Mouse (Mus musculus): ENCODE results near the gene Sorbs1. TPM values are rescaled to one million over a fixed set of nuclear protein-coding genes. Genes with fewer than 3 reads are reported as not detected.

The Sorbs1 gene
- polyA plus RNA-seq, 1 experiment from 2014 or later, result 45.0 TPM

DNA sequence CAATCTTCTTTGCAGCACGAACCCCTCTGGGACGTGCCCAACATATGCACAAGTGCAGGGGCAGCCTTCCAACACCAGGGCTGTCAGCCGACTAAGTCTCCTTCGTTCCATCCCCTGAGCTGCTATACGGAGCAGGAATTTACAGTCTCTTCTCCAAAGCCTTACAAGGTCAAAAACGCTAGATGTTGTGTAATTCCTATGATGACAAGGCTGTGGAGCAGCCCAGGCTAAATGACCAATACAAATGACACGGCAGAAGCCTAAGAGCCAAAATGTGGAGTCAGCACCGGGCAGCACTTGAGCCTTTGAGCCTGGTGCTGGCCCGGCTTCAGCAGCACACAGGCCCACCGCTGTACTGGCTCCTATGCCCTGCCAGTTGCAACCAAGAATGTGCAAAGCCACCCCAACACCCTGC is 35.4 kb downstream of the Sorbs1 start:
- 0 out of 2 replicates have a peak overlapping the region, but pooled peaks have one; percentile 10 for H3K27ac ChIP-seq (ENCODE audit: low read depth, low read length)
- 70% methylated on average over 10 of the region's 10 CpGs for WGBS

DNA sequence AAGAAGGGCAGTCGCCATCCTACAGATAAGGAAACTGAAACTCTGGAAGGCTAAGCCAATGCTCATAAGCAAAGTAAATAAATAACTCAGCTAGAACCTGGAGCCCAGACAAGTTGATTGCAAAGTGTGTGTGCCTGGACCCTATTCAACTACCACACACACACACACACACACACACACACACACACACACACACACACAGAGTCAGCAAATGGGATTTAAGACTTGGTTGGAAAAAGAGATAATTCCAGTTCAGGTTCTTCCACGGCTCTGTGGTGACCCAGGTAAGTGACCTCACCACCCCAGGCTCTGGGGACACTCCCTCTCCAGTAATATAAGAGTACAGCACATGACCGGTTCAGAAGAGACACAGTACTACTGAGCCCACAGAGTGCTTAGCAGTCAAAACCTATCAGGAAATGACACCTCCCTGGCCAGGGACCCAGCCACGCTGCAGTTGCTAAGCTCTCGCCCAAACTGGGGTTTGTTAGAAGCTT is 36.1 kb downstream of the Sorbs1 start:
- Histone ChIP-seq H3K27me3 (replicated peaks; ENCODE audit: control insufficient read depth, insufficient read depth, low read length) (no peaks in the 10 kb centered on the region), H3K4me3 (ENCODE audit: low read depth, low read length) (no peak overlapping the region), H3K9me3 (ENCODE audit: control insufficient read depth, low read length) (no peaks in the 10 kb centered on the region), H3K36me3 (ENCODE audit: control insufficient read depth, insufficient read depth, low read length) (no peaks in the 10 kb centered on the region), H3K27ac (ENCODE audit: low read depth, low read length) (no peak overlapping the region), H3K9ac (ENCODE audit: low read depth, low read length) (peak overlapping the region; percentile 13; the same call in 1 of the 2 replicates), H3K4me1 (replicated peaks; ENCODE audit: control insufficient read depth, insufficient read depth, low read length) (peaks cover 8% of the 10 kb centered on the region), H3K4me2 (no peak overlapping the region)
- WGBS, result 44% methylated on average over 5 of the region's 5 CpGs
- DNase-seq (ENCODE audit: low spot score) (no peak), ATAC-seq (replicated peaks; ENCODE audit: low FRiP score) (peak; percentile 51; the same call in 1 of the 2 replicates)

More for the DNA sequence above, 35.4 kb downstream of the Sorbs1 start:
- Histone ChIP-seq H3K27me3 (replicated peaks; ENCODE audit: control insufficient read depth, insufficient read depth, low read length) (no peaks in the 10 kb centered on the region), H3K36me3 (ENCODE audit: control insufficient read depth, insufficient read depth, low read length) (no peaks in the 10 kb centered on the region), H3K9me3 (ENCODE audit: control insufficient read depth, low read length) (no peaks in the 10 kb centered on the region), H3K4me1 (replicated peaks; ENCODE audit: control insufficient read depth, insufficient read depth, low read length) (peaks cover 8% of the 10 kb centered on the region), H3K4me2 (no peak overlapping the region), H3K9ac (ENCODE audit: low read depth, low read length) (no peak overlapping the region; the same call in 1 of the 2 replicates), H3K4me3 (ENCODE audit: low read depth, low read length) (no peak overlapping the region)
- ATAC-seq (replicated peaks; ENCODE audit: low FRiP score), result no peak
- DNase-seq (ENCODE audit: low spot score), result no peak

DNA sequence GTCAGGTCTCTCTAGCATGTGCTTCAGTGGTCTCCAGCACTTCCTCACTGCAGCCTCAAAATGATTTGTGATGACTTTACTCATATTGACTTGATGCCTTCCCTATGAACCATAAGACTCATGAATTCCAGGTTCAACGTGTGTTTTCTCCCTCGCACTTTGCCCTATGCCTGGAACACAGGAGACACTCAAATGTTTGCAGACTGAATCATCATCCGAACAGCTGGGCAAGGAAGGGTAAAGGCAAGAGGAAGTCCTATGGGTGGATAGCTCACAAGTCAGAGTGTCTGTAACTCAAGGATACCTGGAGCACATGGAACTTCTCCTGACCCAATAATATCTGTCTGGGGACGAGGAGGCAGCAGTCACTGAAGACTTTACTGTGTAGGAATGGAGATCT is 37.1 kb downstream of the Sorbs1 start:
- H3K4me3 ChIP-seq (ENCODE audit: low read depth, low read length), result no peak overlapping the region
- H3K27ac ChIP-seq (ENCODE audit: low read depth, low read length), result no peak overlapping the region
- WGBS, result 76% methylated on average over 4 of the region's 4 CpGs

DNA sequence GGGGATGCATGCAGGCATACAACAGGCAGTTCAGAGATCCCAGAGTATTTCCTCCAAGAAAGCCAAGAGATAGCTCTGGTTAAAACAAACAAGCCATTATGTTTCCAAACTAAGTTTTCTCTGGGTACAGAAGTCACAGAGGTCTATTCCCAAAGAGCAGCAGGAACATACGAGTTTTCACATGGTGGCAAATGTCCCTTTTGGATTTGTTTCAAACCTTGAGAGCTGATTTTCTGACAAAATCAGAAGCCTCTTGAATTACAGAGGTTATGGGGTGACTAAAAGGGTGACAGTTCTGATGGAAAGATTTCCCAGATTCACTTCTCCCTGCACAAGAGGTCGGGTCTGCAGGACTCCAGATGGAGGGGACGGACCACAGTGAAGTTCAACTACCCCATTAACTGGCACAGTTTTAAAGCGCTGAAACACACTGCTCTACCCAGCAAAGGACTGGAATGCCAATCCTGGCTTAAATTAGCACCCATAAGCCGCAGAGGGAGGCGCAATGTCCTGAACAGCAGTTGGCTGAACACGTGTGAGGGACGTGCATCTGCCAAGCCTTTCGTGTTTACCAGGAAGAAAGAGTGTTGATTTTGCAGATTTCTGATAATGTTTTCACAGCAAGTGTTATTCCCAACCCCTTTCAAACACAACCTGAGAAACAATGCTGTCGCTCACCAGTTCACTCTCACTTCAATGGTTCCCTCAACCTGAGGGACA is 41.9 kb downstream of the Sorbs1 start:
- H3K36me3 ChIP-seq (ENCODE audit: control insufficient read depth, insufficient read depth, low read length), result no peaks in the 10 kb centered on the region
- no peaks in the 10 kb centered on the region for H3K4me1 ChIP-seq (replicated peaks; ENCODE audit: control insufficient read depth, insufficient read depth, low read length)
- ATAC-seq (replicated peaks; ENCODE audit: low FRiP score) (no peak), DNase-seq (ENCODE audit: low spot score) (no peak)
- no peak overlapping the region for H3K4me3 ChIP-seq (ENCODE audit: low read depth, low read length)
- H3K4me2 ChIP-seq, result no peak overlapping the region
- H3K27me3 ChIP-seq (replicated peaks; ENCODE audit: control insufficient read depth, insufficient read depth, low read length), result no peaks in the 10 kb centered on the region
- H3K9ac ChIP-seq (ENCODE audit: low read depth, low read length), result no peak overlapping the region
- H3K9me3 ChIP-seq (ENCODE audit: control insufficient read depth, low read length), result no peaks in the 10 kb centered on the region
- H3K27ac ChIP-seq (ENCODE audit: low read depth, low read length), result no peak overlapping the region
- 80% methylated on average over 10 of the region's 10 CpGs for whole genome bisulfite sequencing

More for the DNA sequence above, 37.1 kb downstream of the Sorbs1 start:
- Histone ChIP-seq H3K36me3 (ENCODE audit: control insufficient read depth, insufficient read depth, low read length) (no peaks in the 10 kb centered on the region), H3K9me3 (ENCODE audit: control insufficient read depth, low read length) (no peaks in the 10 kb centered on the region), H3K4me1 (replicated peaks; ENCODE audit: control insufficient read depth, insufficient read depth, low read length) (peaks cover 8% of the 10 kb centered on the region), H3K4me2 (no peak overlapping the region), H3K27me3 (replicated peaks; ENCODE audit: control insufficient read depth, insufficient read depth, low read length) (no peaks in the 10 kb centered on the region), H3K9ac (ENCODE audit: low read depth, low read length) (no peak overlapping the region)
- DNase-seq (ENCODE audit: low spot score) (no peak), ATAC-seq (replicated peaks; ENCODE audit: low FRiP score) (no peak)

DNA sequence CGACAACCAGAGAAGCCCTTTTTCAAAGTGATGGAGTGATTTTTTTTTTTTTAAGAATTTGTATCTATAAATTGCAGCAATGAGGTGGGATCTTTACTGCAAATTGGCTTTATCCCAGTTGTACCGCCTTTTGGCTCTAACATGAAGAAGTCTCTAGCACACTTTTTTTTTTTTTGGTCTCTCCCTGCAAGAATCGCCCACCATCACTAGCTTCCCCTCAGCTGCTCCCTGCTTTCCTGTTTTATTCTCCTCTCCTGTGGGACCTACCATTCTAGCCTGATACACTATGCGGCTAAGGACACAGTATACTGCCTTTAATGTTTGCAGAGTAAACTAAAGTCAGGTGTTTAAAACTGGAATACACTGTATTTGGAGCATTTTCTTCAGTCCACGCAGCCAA is 43.8 kb downstream of the Sorbs1 start:
- no peak for ATAC-seq (replicated peaks; ENCODE audit: low FRiP score)
- no peak overlapping the region for H3K27ac ChIP-seq (ENCODE audit: low read depth, low read length)
- H3K9me3 ChIP-seq (ENCODE audit: control insufficient read depth, low read length), result no peaks in the 10 kb centered on the region
- no peak overlapping the region for H3K9ac ChIP-seq (ENCODE audit: low read depth, low read length)
- WGBS, result 85% methylated on average over 5 of the region's 5 CpGs
- no peak overlapping the region for H3K4me2 ChIP-seq
- DNase-seq (ENCODE audit: low spot score), result no peak
- no peak overlapping the region for H3K4me3 ChIP-seq (ENCODE audit: low read depth, low read length)
- H3K27me3 ChIP-seq (replicated peaks; ENCODE audit: control insufficient read depth, insufficient read depth, low read length), result no peaks in the 10 kb centered on the region
- no peaks in the 10 kb centered on the region for H3K36me3 ChIP-seq (ENCODE audit: control insufficient read depth, insufficient read depth, low read length)
- no peaks in the 10 kb centered on the region for H3K4me1 ChIP-seq (replicated peaks; ENCODE audit: control insufficient read depth, insufficient read depth, low read length)

DNA sequence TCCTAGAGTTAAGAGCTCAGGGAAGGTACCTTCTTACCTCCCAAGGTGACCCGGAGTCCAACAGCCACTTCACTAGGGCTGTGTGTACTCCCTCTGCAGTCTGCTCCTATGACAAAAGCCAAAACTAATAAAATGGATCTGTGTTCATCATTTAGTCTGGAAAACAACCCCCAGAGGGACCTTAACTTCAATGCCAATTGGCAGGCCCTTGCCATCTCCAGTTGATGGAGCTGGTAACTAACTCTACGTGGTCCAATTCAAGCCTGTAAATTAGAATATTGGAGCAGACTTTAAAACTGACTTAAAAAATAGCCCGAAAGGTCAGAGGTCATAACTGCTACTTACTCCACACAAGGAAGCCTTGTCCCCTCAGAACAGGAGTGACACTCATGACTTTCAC is 45.3 kb downstream of the Sorbs1 start:
- no peak overlapping the region for H3K9ac ChIP-seq (ENCODE audit: low read depth, low read length)
- H3K36me3 ChIP-seq (ENCODE audit: control insufficient read depth, insufficient read depth, low read length), result no peaks in the 10 kb centered on the region
- H3K27ac ChIP-seq (ENCODE audit: low read depth, low read length), result no peak overlapping the region
- H3K4me3 ChIP-seq (ENCODE audit: low read depth, low read length), result no peak overlapping the region
- H3K9me3 ChIP-seq (ENCODE audit: control insufficient read depth, low read length), result no peaks in the 10 kb centered on the region
- DNase-seq (ENCODE audit: low spot score) (no peak), ATAC-seq (replicated peaks; ENCODE audit: low FRiP score) (no peak)
- H3K4me1 ChIP-seq (replicated peaks; ENCODE audit: control insufficient read depth, insufficient read depth, low read length), result no peaks in the 10 kb centered on the region
- H3K4me2 ChIP-seq, result no peak overlapping the region
- 89% methylated on average over 3 of the region's 3 CpGs for WGBS
- H3K27me3 ChIP-seq (replicated peaks; ENCODE audit: control insufficient read depth, insufficient read depth, low read length), result no peaks in the 10 kb centered on the region

DNA sequence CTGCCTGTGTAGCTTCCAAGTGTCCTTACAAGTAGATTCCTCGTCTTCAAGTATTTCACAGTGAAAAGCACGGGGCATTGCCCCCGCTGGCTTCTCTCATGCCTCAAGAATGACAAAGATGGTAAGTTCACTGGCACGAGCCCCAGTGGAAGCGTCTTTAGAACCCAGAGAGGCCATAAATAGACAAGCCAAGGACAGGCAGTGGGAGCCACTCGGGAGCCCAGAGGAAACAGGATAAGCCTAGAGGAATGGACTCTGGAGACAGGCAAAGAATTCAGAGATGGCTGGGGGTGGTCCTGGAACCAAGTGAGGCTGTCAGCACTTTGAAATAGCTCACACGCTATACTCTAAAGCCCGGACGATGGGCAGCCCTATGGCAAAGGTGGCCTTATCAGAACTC is 45.8 kb downstream of the Sorbs1 start:
- no peak for DNase-seq (ENCODE audit: low spot score)
- H3K4me2 ChIP-seq, result no peak overlapping the region
- H3K27ac ChIP-seq (ENCODE audit: low read depth, low read length), result no peak overlapping the region
- peaks cover 3% of the 10 kb centered on the region for H3K4me1 ChIP-seq (replicated peaks; ENCODE audit: control insufficient read depth, insufficient read depth, low read length)
- H3K9ac ChIP-seq (ENCODE audit: low read depth, low read length), result no peak overlapping the region
- H3K4me3 ChIP-seq (ENCODE audit: low read depth, low read length), result no peak overlapping the region
- no peaks in the 10 kb centered on the region for H3K27me3 ChIP-seq (replicated peaks; ENCODE audit: control insufficient read depth, insufficient read depth, low read length)
- ATAC-seq (replicated peaks; ENCODE audit: low FRiP score), result no peak
- 82% methylated on average over 9 of the region's 9 CpGs for WGBS
- no peaks in the 10 kb centered on the region for H3K36me3 ChIP-seq (ENCODE audit: control insufficient read depth, insufficient read depth, low read length)
- no peaks in the 10 kb centered on the region for H3K9me3 ChIP-seq (ENCODE audit: control insufficient read depth, low read length)

DNA sequence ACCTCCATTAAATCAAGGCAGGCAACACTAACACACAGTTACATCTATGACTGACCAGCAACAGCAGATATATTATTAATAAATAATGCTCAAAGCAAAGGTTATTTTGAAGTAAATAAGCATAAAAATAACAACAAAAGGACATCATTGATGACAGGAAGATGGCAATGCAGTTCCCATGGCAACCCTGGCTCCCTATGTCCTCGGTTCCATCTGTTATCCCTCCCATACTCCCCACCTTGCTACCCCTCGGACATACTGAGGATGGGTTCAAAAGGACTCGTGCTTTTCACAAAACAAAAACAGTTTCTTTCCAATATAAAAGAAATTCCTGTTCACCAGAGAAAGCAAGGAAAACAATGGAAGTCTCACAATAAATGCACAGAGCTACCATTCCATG is 48.2 kb downstream of the Sorbs1 start:
- Histone ChIP-seq H3K4me3 (ENCODE audit: low read depth, low read length) (no peak overlapping the region), H3K36me3 (ENCODE audit: control insufficient read depth, insufficient read depth, low read length) (no peaks in the 10 kb centered on the region), H3K4me1 (replicated peaks; ENCODE audit: control insufficient read depth, insufficient read depth, low read length) (peaks cover 17% of the 10 kb centered on the region), H3K27ac (ENCODE audit: low read depth, low read length) (no peak overlapping the region), H3K9ac (ENCODE audit: low read depth, low read length) (no peak overlapping the region), H3K4me2 (no peak overlapping the region), H3K9me3 (ENCODE audit: control insufficient read depth, low read length) (no peaks in the 10 kb centered on the region), H3K27me3 (replicated peaks; ENCODE audit: control insufficient read depth, insufficient read depth, low read length) (no peaks in the 10 kb centered on the region)
- DNase-seq (ENCODE audit: low spot score) (no peak), ATAC-seq (replicated peaks; ENCODE audit: low FRiP score) (no peak)
- 87% methylated on average over 3 of the region's 3 CpGs for WGBS

DNA sequence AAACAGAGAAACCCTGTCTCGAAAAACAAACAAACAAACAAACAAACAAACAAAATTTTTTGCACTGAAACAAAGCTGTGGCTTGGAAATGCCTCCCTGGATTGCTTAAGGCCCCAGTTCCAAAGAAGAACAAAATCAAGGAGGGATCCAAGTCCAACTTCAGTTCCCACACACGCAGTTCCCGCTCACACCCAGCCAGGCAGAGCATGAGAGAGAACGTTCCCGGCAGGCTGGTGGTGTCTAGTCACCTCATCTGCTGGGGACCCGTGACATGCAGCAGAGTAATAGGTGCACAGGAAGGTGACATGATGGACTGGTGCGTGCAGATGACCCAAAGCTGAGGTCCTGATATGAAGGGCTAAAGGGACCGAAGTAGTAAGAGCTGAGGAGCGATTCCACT is 49.2 kb downstream of the Sorbs1 start:
- DNase-seq (ENCODE audit: low spot score), result no peak
- no peaks in the 10 kb centered on the region for H3K9me3 ChIP-seq (ENCODE audit: control insufficient read depth, low read length)
- no peak overlapping the region for H3K4me3 ChIP-seq (ENCODE audit: low read depth, low read length)
- peaks cover 18% of the 10 kb centered on the region for H3K4me1 ChIP-seq (replicated peaks; ENCODE audit: control insufficient read depth, insufficient read depth, low read length)
- WGBS, result 84% methylated on average over 9 of the region's 9 CpGs
- H3K36me3 ChIP-seq (ENCODE audit: control insufficient read depth, insufficient read depth, low read length), result no peaks in the 10 kb centered on the region
- no peak overlapping the region for H3K4me2 ChIP-seq
- H3K27me3 ChIP-seq (replicated peaks; ENCODE audit: control insufficient read depth, insufficient read depth, low read length), result no peaks in the 10 kb centered on the region
- ATAC-seq (replicated peaks; ENCODE audit: low FRiP score), result no peak
- H3K9ac ChIP-seq (ENCODE audit: low read depth, low read length), result no peak overlapping the region
- no peak overlapping the region for H3K27ac ChIP-seq (ENCODE audit: low read depth, low read length)
